In genomic region chr3:51700123-51700522, GRCm38 (mm10) we compare ENCODE assay signal across 9 mouse cellular contexts. TPM values are rescaled to one million over a fixed set of nuclear protein-coding genes. Genes with fewer than 3 reads are reported as not detected.
DNase-seq lines count a peak whose midpoint lies in the region; ATAC-seq and TF ChIP-seq lines count a peak whose summit lies in the region.
"Had no signal": no experiment of that assay in that cellular context is flagged by ENCODE, and none has a peak within 500 bp of the region (broad histone marks: within the 10 kb centered on the region; RNA-seq: fewer than 3 reads in every experiment).

No protein-coding gene starts in this region.

- no peaks in the 10 kb centered on the region for H3K27me3 ChIP-seq in kidney, embryonic 15.5 days
- no peaks in the 10 kb centered on the region for H3K27me3 ChIP-seq in forebrain, embryonic 11.5 days (ENCODE audit: control insufficient read depth, insufficient read depth, low read length)
- no peaks in the 10 kb centered on the region for H3K27me3 ChIP-seq in hindbrain, postnatal 0 days (ENCODE audit: insufficient read depth, low read length)
- no peaks in the 10 kb centered on the region for H3K27me3 ChIP-seq in midbrain, embryonic 16.5 days (ENCODE audit: control insufficient read depth, insufficient read depth, low read depth, low read length)
- no peaks in the 10 kb centered on the region for H3K27me3 ChIP-seq in liver, embryonic 11.5 days (replicated peaks; ENCODE audit: control insufficient read depth, insufficient read depth, low read length)

- no peak overlapping the region for H3K4me3 ChIP-seq in kidney, embryonic 15.5 days (replicated peaks)
- H3K4me3 ChIP-seq in forebrain, embryonic 11.5 days (ENCODE audit: low read depth, low read length): no peak overlapping the region
- H3K4me3 ChIP-seq in hindbrain, postnatal 0 days (ENCODE audit: low read length): no peak overlapping the region
- no peak overlapping the region for H3K4me3 ChIP-seq in midbrain, embryonic 16.5 days (ENCODE audit: low read depth, low read length)
- H3K4me3 ChIP-seq in liver, embryonic 11.5 days (ENCODE audit: low read depth, low read length): no peak overlapping the region

- peak overlapping the region; percentile 77; the same call in 1 of the 2 replicates for H3K27ac ChIP-seq in kidney, embryonic 15.5 days
- H3K27ac ChIP-seq in forebrain, embryonic 11.5 days (ENCODE audit: low read depth, low read length): no peak overlapping the region
- H3K27ac ChIP-seq in hindbrain, postnatal 0 days: peak overlapping the region; percentile 78
- peak overlapping the region; percentile 93 for H3K27ac ChIP-seq in midbrain, embryonic 16.5 days (ENCODE audit: low read length)
- H3K27ac ChIP-seq in liver, embryonic 11.5 days (ENCODE audit: low read depth, low read length): no peak overlapping the region
- H3K27ac ChIP-seq: liver, embryonic 14.5 days had no signal

- peaks cover 15% of the 10 kb centered on the region; the same call in 1 of the 2 replicates for H3K36me3 ChIP-seq in kidney, embryonic 15.5 days
- no peaks in the 10 kb centered on the region for H3K36me3 ChIP-seq in forebrain, embryonic 11.5 days (ENCODE audit: control insufficient read depth, insufficient read depth, low read length)
- no peaks in the 10 kb centered on the region for H3K36me3 ChIP-seq in hindbrain, postnatal 0 days (ENCODE audit: insufficient read depth, low read length)
- no peaks in the 10 kb centered on the region for H3K36me3 ChIP-seq in midbrain, embryonic 16.5 days (ENCODE audit: control insufficient read depth, insufficient read depth, low read length)
- H3K36me3 ChIP-seq in liver, embryonic 11.5 days (ENCODE audit: control insufficient read depth, insufficient read depth, low read length): no peaks in the 10 kb centered on the region

- TF ChIP-seq CTCF in hindbrain, postnatal 0 days (IDR thresholded peaks at IDR 0.05; ENCODE audit: low read depth): no peak

- 37% methylated on average over 4 of the region's 4 CpGs for WGBS in kidney, embryonic 15.5 days
- WGBS in forebrain, embryonic 11.5 days: 85% methylated on average over 4 of the region's 4 CpGs
- WGBS in hindbrain, postnatal 0 days: 64% methylated on average over 4 of the region's 4 CpGs
- 67% methylated on average over 4 of the region's 4 CpGs for WGBS in midbrain, embryonic 16.5 days
- 78% methylated on average over 4 of the region's 4 CpGs for WGBS in liver, embryonic 11.5 days

- H3K9me3 ChIP-seq in kidney, embryonic 15.5 days (replicated peaks): no peaks in the 10 kb centered on the region
- H3K9me3 ChIP-seq in forebrain, embryonic 11.5 days (ENCODE audit: control insufficient read depth, low read length): no peaks in the 10 kb centered on the region; the same call in 1 of the 2 replicates
- H3K9me3 ChIP-seq in hindbrain, postnatal 0 days (ENCODE audit: low read length): no peaks in the 10 kb centered on the region
- H3K9me3 ChIP-seq in midbrain, embryonic 16.5 days (replicated peaks; ENCODE audit: control insufficient read depth, low read length, poor library complexity, severe bottlenecking): no peaks in the 10 kb centered on the region
- no peaks in the 10 kb centered on the region for H3K9me3 ChIP-seq in liver, embryonic 11.5 days (ENCODE audit: control insufficient read depth, low read length)

- peak overlapping the region; percentile 85; the same call in 1 of the 2 replicates for H3K4me2 ChIP-seq in kidney, embryonic 15.5 days
- no peak overlapping the region for H3K4me2 ChIP-seq in forebrain, embryonic 11.5 days (ENCODE audit: low read depth, low read length, severe bottlenecking)
- H3K4me2 ChIP-seq in hindbrain, postnatal 0 days (ENCODE audit: low read depth, low read length): peak overlapping the region; percentile 62; the same call in 1 of the 2 replicates
- peak overlapping the region; percentile 68 for H3K4me2 ChIP-seq in midbrain, embryonic 16.5 days (ENCODE audit: low read length)
- no peak overlapping the region for H3K4me2 ChIP-seq in liver, embryonic 11.5 days

- H3K4me1 ChIP-seq in kidney, embryonic 15.5 days: peaks cover 36% of the 10 kb centered on the region
- H3K4me1 ChIP-seq in forebrain, embryonic 11.5 days (replicated peaks; ENCODE audit: control insufficient read depth, insufficient read depth, low read length): peaks cover 18% of the 10 kb centered on the region; the same call in 1 of the 2 replicates
- H3K4me1 ChIP-seq in hindbrain, postnatal 0 days (ENCODE audit: insufficient read depth, low read length): peaks cover 18% of the 10 kb centered on the region
- H3K4me1 ChIP-seq in midbrain, embryonic 16.5 days (ENCODE audit: control insufficient read depth, insufficient read depth, low read length): peaks cover 29% of the 10 kb centered on the region
- H3K4me1 ChIP-seq in liver, embryonic 11.5 days (replicated peaks; ENCODE audit: control insufficient read depth, insufficient read depth, low read length): peaks cover 16% of the 10 kb centered on the region

- no peak for DNase-seq in kidney, adult 18-20 months
- DNase-seq in forebrain, embryonic 11.5 days (ENCODE audit: low spot score): no peak
- DNase-seq in hindbrain, postnatal 0 days (ENCODE audit: low spot score): no peak
- DNase-seq in liver, embryonic 11.5 days (ENCODE audit: low spot score): no peak
- no peak for DNase-seq in cerebellum, adult 11 months
- no peak for DNase-seq in adrenal gland, postnatal 14 days

- ATAC-seq in kidney, embryonic 15.5 days (replicated peaks; ENCODE audit: low FRiP score): no peak
- ATAC-seq in forebrain, embryonic 11.5 days (replicated peaks; ENCODE audit: low FRiP score): no peak
- no peak for ATAC-seq in hindbrain, postnatal 0 days
- no peak for ATAC-seq in midbrain, embryonic 16.5 days
- ATAC-seq in liver, embryonic 11.5 days (replicated peaks; ENCODE audit: low FRiP score): no peak

- peak overlapping the region; percentile 10; the same call in 1 of the 2 replicates for H3K9ac ChIP-seq in kidney, embryonic 15.5 days
- peak overlapping the region; percentile 66; the same call in 1 of the 2 replicates for H3K9ac ChIP-seq in forebrain, embryonic 11.5 days (ENCODE audit: low read length)
- H3K9ac ChIP-seq in hindbrain, postnatal 0 days (replicated peaks; ENCODE audit: low read length): peak overlapping the region; percentile 45; the same call in 1 of the 2 replicates
- H3K9ac ChIP-seq in midbrain, embryonic 16.5 days (ENCODE audit: low read depth, low read length): no peak overlapping the region; the same call in 1 of the 2 replicates
- no peak overlapping the region for H3K9ac ChIP-seq in liver, embryonic 11.5 days (ENCODE audit: low read depth, low read length)
- H3K9ac ChIP-seq: liver, embryonic 14.5 days had no signal

RNA-seq across cellular contexts. Expression of gene Mgst2, which starts 40.0 kb away (rescaled TPM):
- polyA plus RNA-seq in kidney, embryonic 15.5 days (2015; fragmentation: Nextera tagmentation; extraction: Ambion mirVana): 1.6 and 3.5 TPM in 2 replicates
- 0.28 TPM in 1 of 2 replicates, not detected in the other for polyA plus RNA-seq in forebrain, embryonic 11.5 days (2014; fragmentation: Nextera tagmentation; extraction: Ambion mirVana)
- not detected in 2 replicates for total RNA-seq in hindbrain, postnatal 0 days (2014; rRNA removed)
- 1.0 and 1.6 TPM in 2 replicates for polyA plus RNA-seq in hindbrain, postnatal 0 days (2015; fragmentation: Nextera tagmentation; extraction: Ambion mirVana)
- polyA plus RNA-seq in midbrain, embryonic 16.5 days (2015; fragmentation: Nextera tagmentation; extraction: Ambion mirVana): 0.66 and 0.94 TPM in 2 replicates
- polyA plus RNA-seq in liver, embryonic 11.5 days (2014; fragmentation: Nextera tagmentation; extraction: Ambion mirVana): 16.5 and 16.6 TPM in 2 replicates
- total RNA-seq in adrenal gland, postnatal 14 days (2021): 65.8 and 71.2 TPM in 2 replicates

Comparison
In these comparisons a context has a peak if more than half of its experiments do, and no peak if none do; other contexts are left out.
1. H3K27ac ChIP-seq: peak in kidney, embryonic 15.5 days (single experiment), hindbrain, postnatal 0 days (single experiment) and midbrain, embryonic 16.5 days (single experiment); none in forebrain, embryonic 11.5 days (single experiment) and liver, embryonic 11.5 days (single experiment).
2. H3K4me2 ChIP-seq: peak in kidney, embryonic 15.5 days (single experiment), hindbrain, postnatal 0 days (single experiment) and midbrain, embryonic 16.5 days (single experiment); none in forebrain, embryonic 11.5 days (single experiment) and liver, embryonic 11.5 days (single experiment).
3. H3K9ac ChIP-seq: peak in kidney, embryonic 15.5 days (single experiment), forebrain, embryonic 11.5 days (single experiment) and hindbrain, postnatal 0 days (single experiment); none in midbrain, embryonic 16.5 days (single experiment) and liver, embryonic 11.5 days (single experiment).